Mouse (Mus musculus) neural tube, embryonic 14.5 days (tissue): ENCODE data around the gene Far2. TPM values are rescaled to one million over a fixed set of nuclear protein-coding genes. Genes with fewer than 3 reads are reported as not detected.

ENCODE experiments used
- ATAC-seq: fragments of 200-750 bp; cut with Nextera tagmentation; 2 replicates; pipeline ENCODE4 v1.8.0; 2017; ENCODE audit warnings: low read depth, mild to moderate bottlenecking, moderate TSS enrichment, moderate library complexity
- H3K27ac ChIP-seq: fragments of 300-500 bp; sonication (generic); 2 replicates; pipeline ENCODE4 v1.5.1; 2014; ENCODE audit warnings: low read depth, mild to moderate bottlenecking, control low read depth, low read length, moderate library complexity, mixed read lengths
- H3K27me3 ChIP-seq: fragments of 300-500 bp; sonication (generic); 2 replicates; pipeline ENCODE4 v1.6.1; 2014; ENCODE audit warnings: low read length; ENCODE audit not compliant: control insufficient read depth, insufficient read depth
- H3K36me3 ChIP-seq: fragments of 300-500 bp; sonication (generic); 2 replicates; pipeline ENCODE4 v1.6.1; 2014; ENCODE audit warnings: low read length, mixed read lengths; ENCODE audit not compliant: control insufficient read depth, insufficient read depth
- H3K4me1 ChIP-seq: fragments of 300-500 bp; sonication (generic); 2 replicates; pipeline ENCODE4 v1.6.1; 2014; ENCODE audit warnings: low read length; ENCODE audit not compliant: control insufficient read depth, insufficient read depth
- H3K4me2 ChIP-seq: fragments of 300-500 bp; sonication (generic); 2 replicates; pipeline ENCODE4 v1.6.1; 2014; ENCODE audit warnings: mild to moderate bottlenecking, low read depth, low read length, control low read depth
- H3K4me3 ChIP-seq: fragments of 300-500 bp; sonication (generic); 2 replicates; pipeline ENCODE4 v1.5.1; 2014; ENCODE audit warnings: low read depth, low read length, control low read depth, mixed read lengths
- H3K9ac ChIP-seq: fragments of 300-500 bp; sonication (generic); replicated peaks from 2 replicates; pipeline ENCODE4 v1.6.1; 2014; ENCODE audit warnings: low read depth, mild to moderate bottlenecking, control low read depth, low read length, mixed read lengths
- H3K9me3 ChIP-seq: fragments of 300-500 bp; sonication (generic); 2 replicates; pipeline ENCODE4 v1.6.1; 2016; ENCODE audit warnings: low read length; ENCODE audit not compliant: control insufficient read depth
- WGBS: fragments of 180-500 bp; shearing (Covaris S2); extraction: QIAGEN DNeasy Blood & Tissue Kit; methylation state at CpG from one replicate; pipeline ENCODE4 v1.1.7; 2014; 5-methylcytosine and 5-hydroxymethylcytosine counted together
- polyA plus RNA-seq: library from polyadenylated mRNA; unstranded; fragments of >200 nt; fragmentation: Nextera tagmentation; extraction: Ambion mirVana; gene quantifications from 2 replicates; pipeline ENCODE4 v1.2.1, GENCODE M21; 2014

Gene Far2
- polyA plus RNA-seq, 1 experiment from 2014 or later: 29.8 TPM

DNA sequence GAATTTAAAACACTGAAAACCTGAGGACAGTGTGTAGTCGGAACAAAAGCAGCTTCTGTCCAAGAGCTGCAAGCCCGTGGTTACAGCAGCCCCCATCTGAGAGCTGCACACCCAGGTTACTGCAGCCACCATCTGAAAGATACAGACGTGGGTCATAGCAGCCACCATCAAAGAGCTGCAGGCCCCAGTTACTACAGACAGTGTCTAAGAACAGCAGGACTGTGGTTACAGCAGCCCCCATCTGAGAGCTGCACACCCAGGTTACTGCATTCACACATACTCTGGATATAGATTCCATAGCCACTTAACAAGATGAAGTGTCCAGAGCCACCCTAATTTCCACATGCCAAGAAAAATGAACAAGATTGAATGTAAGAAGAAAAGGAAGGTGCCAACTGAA, 180.5 kb downstream of the Far2 start:
- 69% methylated on average over 3 of the region's 3 CpGs for WGBS
- Histone ChIP-seq H3K9me3 (no peaks in the 10 kb centered on the region), H3K27ac (no peak overlapping the region), H3K4me1 (no peaks in the 10 kb centered on the region), H3K4me2 (no peak overlapping the region), H3K4me3 (no peak overlapping the region), H3K9ac (no peak overlapping the region), H3K36me3 (no peaks in the 10 kb centered on the region), H3K27me3 (no peaks in the 10 kb centered on the region)
- no peak for ATAC-seq

Other genes starting within 250 kb of the Far2 start
- gene Ergic2, start 165.1 kb downstream of the Far2 start, polyA plus RNA-seq: 218 and 219 TPM in 2 replicates